Mouse (Mus musculus) layer of hippocampus, adult 8-10 months (tissue): ENCODE measurements around the gene Scn9a. TPM values are rescaled to one million over a fixed set of nuclear protein-coding genes. Genes with fewer than 3 reads are reported as not detected.

Experiments
- DNase-seq, 2 experiments: peaks; one replicate each; pipeline ENCODE4 v3.0.0; 2022; ENCODE audit warnings: low spot score in 2 of 2
- total RNA-seq, 4 experiments: library from RNA; stranded (reverse); gene quantifications; 2 replicates each; pipeline ENCODE4 v1.2.4; 2022

Scn9a gene
- total RNA-seq, 4 experiments from 2014 or later, result 3.7 to 4.6 (median 4.0) TPM

DNA sequence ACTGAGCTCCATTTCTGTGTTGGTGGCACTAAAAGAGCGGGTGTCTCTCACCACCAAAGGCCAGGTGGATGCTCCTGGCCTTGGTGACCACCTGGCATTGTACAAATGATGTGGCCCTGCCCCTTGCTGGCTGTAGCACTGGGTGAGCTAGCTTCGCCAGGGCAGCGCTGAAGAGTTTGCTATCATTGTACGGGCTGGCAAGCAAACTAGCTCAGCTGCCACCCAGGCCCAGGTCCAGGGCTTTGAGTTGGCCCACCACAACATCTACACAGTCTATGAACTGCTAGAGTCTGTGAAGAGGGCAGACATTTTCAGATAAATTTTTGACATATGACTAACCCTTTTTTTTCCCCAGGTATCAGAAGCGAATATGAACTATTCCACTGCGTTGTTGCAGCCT, 170.8 kb downstream of the Scn9a start:
- no peak for DNase-seq

DNA sequence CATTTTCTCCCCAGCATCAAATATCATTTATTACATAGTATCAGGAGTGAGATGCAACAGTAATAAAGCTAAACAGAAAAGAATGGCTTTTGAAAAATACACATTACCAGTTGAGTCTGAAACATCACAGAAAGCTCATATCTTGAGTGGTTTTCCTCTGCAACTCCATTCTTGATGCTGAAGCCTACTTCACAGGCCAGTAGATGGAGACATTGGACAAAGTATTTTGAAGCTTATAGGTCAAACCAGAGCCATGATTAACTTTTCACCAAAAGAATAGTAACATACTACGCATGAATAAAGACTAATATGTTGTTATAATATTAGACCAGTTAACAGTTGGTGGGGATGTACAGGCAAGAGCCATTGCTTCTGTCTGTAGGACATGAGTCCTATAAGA, 172.3 kb downstream of the Scn9a start:
- no peak for DNase-seq

DNA sequence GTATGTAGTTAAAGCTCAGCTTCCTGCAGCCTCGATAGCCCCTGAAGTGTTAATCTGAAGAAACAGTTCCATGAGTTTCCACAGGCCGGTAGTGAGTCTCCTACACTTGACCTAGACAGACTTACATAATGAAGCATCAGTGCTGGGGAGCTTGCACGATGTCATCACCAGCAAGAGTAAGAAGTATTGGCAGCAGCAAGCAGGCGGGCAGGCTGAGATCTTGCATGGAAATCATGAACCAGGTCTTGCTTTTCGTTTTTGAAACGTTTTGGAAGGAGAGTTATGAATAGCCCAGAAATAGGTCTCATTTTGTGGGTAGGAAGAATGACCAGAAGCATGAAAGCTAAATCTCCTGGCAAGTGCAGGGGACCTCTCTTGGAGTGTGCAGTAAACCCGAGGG, 194.1 kb downstream of the Scn9a start, which contains the start of gene Scn1a:
Scn1a (minus strand) TSS at position 130 of the 400 bp plus-strand sequence.
- peak in 1 of 2 experiments; percentile 15 for DNase-seq

DNA sequence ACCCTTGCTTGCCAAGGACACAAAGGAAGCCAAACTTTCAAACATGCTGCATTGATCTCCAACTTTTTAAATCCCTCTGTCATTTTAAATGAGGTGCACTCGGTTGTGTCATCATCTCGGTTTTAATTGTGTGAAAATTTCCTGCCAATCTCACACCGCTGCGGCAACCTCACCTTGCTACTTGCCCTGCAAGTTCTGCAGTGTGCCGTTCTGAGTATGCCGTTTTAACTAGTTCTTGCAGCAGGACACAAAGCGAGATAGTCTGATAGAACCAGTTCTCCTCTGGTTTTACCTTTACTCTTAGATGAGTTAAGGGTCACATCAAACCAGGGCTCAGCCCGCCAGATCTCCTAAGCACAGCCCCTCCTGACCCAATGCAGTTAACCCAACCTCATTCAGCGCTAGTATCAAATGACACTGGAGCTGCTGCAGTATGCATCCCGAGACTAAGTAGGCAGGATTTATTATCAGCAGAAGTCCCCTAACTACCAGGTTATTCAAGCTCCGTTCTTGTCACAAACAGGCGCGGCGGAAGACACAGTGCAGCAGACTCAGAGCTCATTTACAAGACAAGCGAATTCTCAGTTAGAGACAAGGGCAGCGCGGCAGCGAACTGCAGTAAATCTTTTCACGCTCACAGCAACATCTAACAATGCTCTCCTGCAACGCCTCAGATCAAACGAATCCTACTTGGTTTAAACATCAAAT, 194.8 kb downstream of the Scn9a start:
- DNase-seq, result peak; percentile 20 to 23

DNA sequence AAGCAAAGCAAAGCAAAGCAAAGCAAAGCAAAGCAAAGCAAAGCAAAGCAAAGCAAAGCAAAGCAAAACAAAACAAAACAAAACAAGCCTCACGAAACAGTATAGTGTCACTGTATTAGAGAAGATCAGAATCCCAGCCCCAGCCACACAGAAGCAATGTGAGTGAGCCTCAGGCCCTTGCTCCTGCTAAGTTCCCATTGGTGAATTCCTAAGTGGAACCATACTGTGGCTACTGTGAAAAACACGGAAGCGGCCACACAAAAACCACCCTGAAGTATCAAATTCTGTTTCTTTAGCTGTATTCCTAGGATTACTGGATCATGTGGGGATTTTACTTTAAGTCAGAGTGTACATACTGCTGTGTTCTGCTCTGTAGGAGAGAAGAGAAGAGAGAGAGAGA, 198.5 kb downstream of the Scn9a start:
- no peak for DNase-seq

Other genes starting within 250 kb of the Scn9a start
- 10 to 100 TPM; 65.6 to 81.2 (median 75.2) TPM for gene Scn1a, start 194.1 kb downstream of the Scn9a start, total RNA-seq
- 1 to 10 TPM; 1.5 to 2.1 (median 1.8) TPM for gene Scn7a, start 150.0 kb upstream of the Scn9a start, total RNA-seq